Mouse (Mus musculus) C2C12 (cell line): ENCODE measurements around the gene Ost4.

Experiments
- CTCF ChIP-seq: IDR thresholded peaks from one replicate; pipeline ENCODE4 v1.5.1; 2011; ENCODE audit not compliant: control insufficient read depth, insufficient read depth, insufficient read length
- MAX ChIP-seq: IDR thresholded peaks from one replicate; pipeline ENCODE4 v1.6.1; 2011; ENCODE audit warnings: mild to moderate bottlenecking, control low read depth
- MYOG ChIP-seq: IDR thresholded peaks from one replicate; pipeline ENCODE4 v1.6.1; 2011; ENCODE audit not compliant: control insufficient read depth, insufficient read length; ENCODE audit errors: extremely low read depth
- USF1 ChIP-seq: IDR thresholded peaks from one replicate; pipeline ENCODE4 v1.6.1; 2011; ENCODE audit warnings: low read depth, mild to moderate bottlenecking, control low read depth, moderate library complexity

DNA sequence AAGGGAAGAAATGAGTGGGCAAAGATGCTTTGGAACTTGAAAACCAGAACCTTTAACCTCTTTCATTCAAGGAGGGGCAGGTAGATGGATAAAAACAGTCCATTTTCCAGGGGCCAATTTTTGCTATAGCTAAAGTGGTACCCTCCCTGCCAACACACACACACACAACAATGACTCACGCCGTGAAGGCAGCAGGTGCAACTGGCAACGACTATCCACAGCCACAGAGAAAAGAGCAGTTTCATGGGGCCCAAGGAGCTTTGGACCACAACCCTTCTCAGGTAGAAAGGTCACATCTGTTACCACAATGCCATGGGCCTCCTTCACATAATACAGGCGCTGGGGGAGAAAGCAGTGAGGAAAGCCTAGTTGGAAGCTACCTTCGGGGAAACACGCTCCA, 48.2 kb upstream of the Ost4 start:
- TF ChIP-seq CTCF (no peak), MAX (no peak), MYOG (no peak), USF1 (no peak)
